Mouse (Mus musculus) megakaryocyte, embryonic 14.5 days (primary cell): Measurements from ENCODE around the gene Dnajc27. TPM values are rescaled to one million over a fixed set of nuclear protein-coding genes. Genes with fewer than 3 reads are reported as not detected.

Source experiments
- H3K27me3 ChIP-seq: replicated peaks from 2 replicates; pipeline ENCODE3; 2012; ENCODE audit warnings: inconsistent platforms
- H3K36me3 ChIP-seq: replicated peaks from 2 replicates; pipeline ENCODE3; 2012; ENCODE audit warnings: low read length, inconsistent platforms, mixed read lengths
- H3K4me1 ChIP-seq: 2 replicates; pipeline ENCODE4 v1.6.1; 2012; ENCODE audit warnings: inconsistent platforms
- H3K4me3 ChIP-seq: replicated peaks from 2 replicates; pipeline ENCODE3; 2012; ENCODE audit warnings: moderate library complexity, mild to moderate bottlenecking, inconsistent platforms
- H3K9me3 ChIP-seq: 2 replicates; pipeline ENCODE4 v1.6.1; 2012; ENCODE audit warnings: inconsistent platforms
- FLI1 ChIP-seq: IDR thresholded peaks from 2 replicates; pipeline ENCODE4 v1.6.1; 2012; ENCODE audit warnings: low read length, inconsistent platforms, mixed read lengths
- GATA1 ChIP-seq: IDR thresholded peaks from 3 replicates; pipeline ENCODE4 v1.6.1; 2012; ENCODE audit warnings: mixed read lengths, low read length, inconsistent platforms, borderline replicate concordance
- polyA plus RNA-seq: library from polyadenylated mRNA; stranded (reverse); fragments of >175 nt; gene quantifications from 2 replicates; pipeline ENCODE4 v1.2.3, GENCODE M21; 2012; ENCODE audit warnings: low replicate concordance; ENCODE audit not compliant: insufficient read depth

Gene Dnajc27
- polyA plus RNA-seq, 1 experiment = 1.8 TPM

DNA sequence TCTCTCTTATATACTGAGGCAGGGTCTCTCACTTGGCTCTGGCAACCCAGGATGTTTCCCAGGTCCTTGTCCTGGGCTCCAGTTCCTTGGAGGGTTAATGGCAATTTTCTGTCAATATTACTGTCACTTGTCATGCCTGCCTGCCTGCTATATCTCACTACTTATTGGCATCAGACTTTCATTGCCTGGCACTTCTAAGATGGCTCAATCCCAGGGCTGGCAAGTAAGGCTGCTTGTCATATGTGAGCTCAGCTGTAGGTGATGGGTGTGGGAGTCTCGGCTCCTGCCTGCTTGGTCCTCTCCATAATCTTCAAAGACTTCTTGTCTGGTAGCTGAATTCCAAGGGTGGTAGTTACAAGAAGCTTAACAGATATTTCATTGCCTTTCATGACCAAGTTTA lies 4.3 kb upstream of the Dnajc27 start:
- no peaks in the 10 kb centered on the region for H3K36me3 ChIP-seq
- H3K27me3 ChIP-seq = peaks cover 27% of the 10 kb centered on the region
- H3K9me3 ChIP-seq = no peaks in the 10 kb centered on the region
- TF ChIP-seq GATA1 (no peak), FLI1 (no peak)
- peaks cover 16% of the 10 kb centered on the region for H3K4me1 ChIP-seq
- H3K4me3 ChIP-seq = no peak overlapping the region

DNA sequence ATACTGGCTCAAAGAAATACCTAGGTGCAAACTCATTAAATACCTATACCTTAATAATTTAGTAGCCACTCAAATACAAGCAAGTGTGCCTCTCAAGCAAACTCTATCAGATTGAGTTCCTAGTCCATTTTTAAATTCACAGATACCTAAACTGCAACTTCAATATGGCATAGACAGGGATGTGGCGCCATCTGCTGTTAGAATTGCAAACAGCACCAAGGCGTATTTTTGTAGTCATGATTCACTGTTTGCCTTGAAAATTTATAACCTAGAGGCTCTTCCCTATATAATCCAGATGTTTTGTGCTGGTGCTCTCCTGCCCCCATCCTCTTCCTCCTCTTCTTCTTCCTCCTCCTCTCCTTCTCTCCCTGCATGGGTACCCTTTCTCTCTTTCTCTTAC lies 2.1 kb upstream of the Dnajc27 start:
- no peak overlapping the region for H3K4me3 ChIP-seq
- TF ChIP-seq GATA1 (no peak), FLI1 (no peak)

DNA sequence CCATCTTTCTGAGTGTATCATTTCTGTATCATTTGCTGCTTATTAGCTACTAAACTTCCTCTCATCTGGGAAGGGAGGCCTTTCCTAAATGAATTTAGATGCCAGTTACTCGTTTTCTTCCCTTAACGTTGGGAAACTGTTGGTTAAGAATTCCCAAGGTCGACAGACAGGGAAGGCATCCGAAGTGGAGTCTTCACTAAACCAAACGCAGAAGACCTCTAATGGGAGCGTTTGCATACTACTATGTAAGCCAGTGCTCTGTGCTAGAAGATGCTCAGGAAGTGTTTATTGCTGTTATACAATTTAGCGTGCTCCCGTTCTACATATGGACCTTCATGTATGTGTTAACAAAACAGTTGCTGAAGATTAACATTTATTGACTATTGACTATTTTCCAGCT lies 1.1 kb downstream of the Dnajc27 start:
- Histone ChIP-seq H3K36me3 (peaks cover 33% of the 10 kb centered on the region), H3K4me3 (no peak overlapping the region), H3K9me3 (no peaks in the 10 kb centered on the region), H3K27me3 (no peaks in the 10 kb centered on the region), H3K4me1 (peaks cover 30% of the 10 kb centered on the region)
- no peak for TF ChIP-seq GATA1

More for the DNA sequence above, 2.1 kb upstream of the Dnajc27 start:
- peaks cover 2% of the 10 kb centered on the region for H3K36me3 ChIP-seq
- peaks cover 30% of the 10 kb centered on the region for H3K4me1 ChIP-seq
- peaks cover 10% of the 10 kb centered on the region for H3K27me3 ChIP-seq
- no peaks in the 10 kb centered on the region for H3K9me3 ChIP-seq

DNA sequence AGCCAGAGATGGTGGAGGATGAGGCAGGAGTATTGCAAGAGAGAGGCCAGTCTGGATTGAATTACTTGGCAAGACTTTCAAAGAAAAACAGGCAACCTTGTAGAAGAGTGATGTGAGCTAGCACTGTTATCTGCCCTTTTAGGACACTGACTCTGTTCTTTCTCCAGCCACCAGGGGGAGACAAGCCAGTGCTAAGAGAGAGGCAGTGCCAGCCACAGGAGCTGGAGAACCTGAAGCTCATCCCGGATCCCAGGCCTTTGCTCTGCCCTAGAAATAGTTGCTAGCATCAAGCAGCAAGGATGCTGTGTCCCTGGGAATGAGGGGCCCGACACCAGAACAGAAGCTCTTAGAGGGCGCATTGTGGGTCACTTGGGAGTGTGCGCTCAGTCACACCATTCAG lies 25.0 kb downstream of the Dnajc27 start:
- Histone ChIP-seq H3K36me3 (peaks cover 78% of the 10 kb centered on the region), H3K9me3 (no peaks in the 10 kb centered on the region), H3K4me3 (no peak overlapping the region), H3K27me3 (no peaks in the 10 kb centered on the region), H3K4me1 (no peaks in the 10 kb centered on the region; the same call in 1 of the 2 replicates)
- TF ChIP-seq GATA1 (no peak), FLI1 (no peak)

DNA sequence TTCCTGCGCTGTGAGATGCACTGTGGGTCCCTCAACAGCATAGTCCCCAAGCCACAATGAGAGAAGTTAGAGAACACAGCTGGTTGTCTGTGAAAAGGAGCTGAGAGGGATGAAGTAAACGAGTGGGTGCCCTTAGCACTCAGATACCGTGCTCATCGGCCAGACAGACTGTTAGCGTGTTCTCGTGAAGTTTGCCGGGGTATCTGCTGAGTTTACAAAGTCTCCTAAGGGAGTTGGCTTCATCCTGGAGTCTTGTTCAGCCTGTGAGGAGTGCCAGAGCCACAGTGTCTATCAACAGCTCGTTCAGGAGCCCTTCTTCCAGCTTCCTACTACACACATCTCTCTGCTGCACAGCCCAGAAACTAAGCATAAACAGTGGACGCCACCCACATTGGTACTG lies 33.7 kb downstream of the Dnajc27 start:
- Histone ChIP-seq H3K4me1 (no peaks in the 10 kb centered on the region), H3K9me3 (peaks cover 3% of the 10 kb centered on the region; the same call in 1 of the 2 replicates), H3K27me3 (no peaks in the 10 kb centered on the region), H3K36me3 (peaks cover 12% of the 10 kb centered on the region), H3K4me3 (no peak overlapping the region)
- TF ChIP-seq GATA1 = no peak
- TF ChIP-seq FLI1 = no peak

DNA sequence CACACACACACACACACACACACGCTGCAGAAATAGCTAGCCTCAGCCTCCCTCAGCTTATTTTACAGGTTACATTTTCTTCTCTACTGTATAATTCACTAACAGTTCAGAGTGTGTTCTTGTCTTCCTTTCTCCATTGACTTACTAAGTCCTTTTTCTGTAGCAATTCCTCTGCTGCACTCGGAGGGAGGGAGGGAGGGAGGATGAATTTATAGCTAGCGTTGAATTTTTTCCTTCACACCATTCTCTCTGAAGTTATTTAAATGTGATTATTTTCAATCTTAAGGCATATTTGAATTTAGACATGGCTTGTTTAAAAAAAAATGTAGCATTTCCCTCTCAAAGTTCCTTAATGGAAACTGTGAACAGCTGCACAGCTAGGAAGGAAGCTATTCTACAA lies 34.8 kb downstream of the Dnajc27 start:
- TF ChIP-seq FLI1 = no peak
- TF ChIP-seq GATA1 = no peak
- H3K4me1 ChIP-seq = no peaks in the 10 kb centered on the region

DNA sequence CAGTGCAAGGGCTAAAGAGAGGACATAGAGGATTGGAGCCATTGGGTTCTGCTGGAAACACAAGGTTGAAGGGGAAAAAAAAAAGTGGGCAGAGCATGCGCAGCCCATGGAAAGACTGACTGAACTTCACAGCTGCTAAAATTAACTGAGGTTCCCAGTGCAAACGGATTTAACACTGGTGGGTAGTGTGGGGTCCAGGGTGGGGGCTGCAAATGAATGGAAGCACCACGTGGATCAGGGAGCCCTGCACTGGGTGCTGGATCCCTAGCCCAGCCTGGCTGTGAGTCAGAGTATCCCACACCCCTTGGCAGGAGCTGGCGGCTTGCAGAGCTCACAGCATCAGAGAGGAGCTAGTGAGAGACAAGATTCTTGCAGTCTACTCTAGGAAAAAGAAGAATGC lies 35.2 kb downstream of the Dnajc27 start:
- Histone ChIP-seq H3K4me1 (no peaks in the 10 kb centered on the region), H3K27me3 (peaks cover 2% of the 10 kb centered on the region), H3K9me3 (peaks cover 3% of the 10 kb centered on the region; the same call in 1 of the 2 replicates), H3K4me3 (no peak overlapping the region), H3K36me3 (peaks cover 8% of the 10 kb centered on the region)
- TF ChIP-seq GATA1 (no peak), FLI1 (no peak)

More for the DNA sequence above, 34.8 kb downstream of the Dnajc27 start:
- Histone ChIP-seq H3K36me3 (peaks cover 12% of the 10 kb centered on the region), H3K4me3 (no peak overlapping the region), H3K27me3 (peaks cover 2% of the 10 kb centered on the region), H3K9me3 (peaks cover 3% of the 10 kb centered on the region; the same call in 1 of the 2 replicates)

DNA sequence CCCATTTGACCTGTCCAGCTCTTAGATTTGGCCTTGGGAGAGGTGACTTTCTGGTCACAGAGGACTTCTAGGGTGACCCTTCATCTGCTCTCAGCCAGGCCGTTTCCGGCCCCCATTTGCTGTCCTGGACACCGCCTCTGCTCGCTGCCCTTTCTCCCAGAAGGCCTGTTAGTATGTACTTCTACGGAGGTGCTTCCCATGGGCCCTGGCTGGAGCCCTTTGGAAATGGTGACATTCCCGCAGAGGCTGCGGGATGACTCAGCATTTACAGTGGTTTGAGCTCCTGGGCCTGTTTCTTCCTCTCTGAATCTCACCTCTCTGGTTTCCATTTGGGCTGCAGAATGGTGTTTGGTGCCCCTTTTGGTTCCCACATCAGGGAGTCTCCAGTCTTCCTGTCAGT lies 45.0 kb downstream of the Dnajc27 start:
- no peak for TF ChIP-seq GATA1
- no peak overlapping the region for H3K4me3 ChIP-seq

DNA sequence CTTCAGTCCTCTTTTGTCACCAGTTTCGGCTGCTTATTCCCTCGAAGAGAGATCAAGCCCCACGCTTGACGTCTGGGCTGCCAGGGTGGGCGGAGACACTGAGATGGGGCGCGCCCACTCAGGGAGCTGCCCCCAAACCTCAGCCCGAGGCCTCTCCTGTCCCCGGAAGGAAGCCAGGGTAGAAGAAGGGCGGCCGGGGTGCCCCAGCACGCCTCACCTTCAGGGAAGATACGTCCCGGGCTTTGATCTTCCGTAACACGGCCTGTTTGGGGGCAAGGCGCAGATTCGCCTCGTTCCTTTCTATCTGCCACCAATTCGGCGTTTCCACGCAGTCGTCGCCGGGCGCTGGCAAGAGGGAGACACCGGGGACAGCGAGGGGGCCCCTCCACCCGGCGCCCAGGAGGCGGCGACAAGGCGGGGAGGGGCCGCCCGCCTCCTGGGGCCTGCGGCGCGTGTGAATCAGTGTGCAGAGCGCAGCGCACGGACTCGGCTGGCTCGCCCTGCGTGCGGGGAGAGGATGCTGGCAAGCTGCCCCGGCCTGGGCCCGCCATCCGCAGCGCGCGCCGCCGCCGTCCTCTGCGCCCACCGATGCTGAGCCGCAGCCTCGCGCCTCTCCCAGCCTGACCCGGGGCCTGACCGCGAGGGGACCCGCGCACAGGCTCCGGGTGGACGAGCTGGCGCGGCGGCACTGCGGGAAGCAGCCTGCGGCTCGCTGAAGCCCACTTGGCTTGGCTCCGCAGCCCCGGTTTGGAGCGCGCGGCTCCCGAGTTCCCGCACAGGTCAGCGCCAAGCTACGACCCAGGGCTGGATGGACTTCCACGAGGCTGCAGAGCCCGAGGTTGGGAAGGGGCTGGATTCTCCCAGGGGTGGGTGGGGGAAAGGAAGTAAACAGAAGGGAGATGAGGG lies 50.8 kb downstream of the Dnajc27 start, which contains the start of gene Adcy3:
TSS of gene Adcy3 (plus strand) at position 163 of the 906 bp plus-strand sequence.
- Histone ChIP-seq H3K4me1 (peaks cover 20% of the 10 kb centered on the region), H3K27me3 (peaks cover 68% of the 10 kb centered on the region), H3K4me3 (peak within 1 kb of the TSS; percentile 92), H3K36me3 (no peaks in the 10 kb centered on the region), H3K9me3 (peaks cover 29% of the 10 kb centered on the region)
- no peak for TF ChIP-seq FLI1

More for the DNA sequence above, 45.0 kb downstream of the Dnajc27 start:
- H3K9me3 ChIP-seq = peaks cover 12% of the 10 kb centered on the region
- H3K36me3 ChIP-seq = no peaks in the 10 kb centered on the region
- peaks cover 35% of the 10 kb centered on the region for H3K27me3 ChIP-seq
- peaks cover 3% of the 10 kb centered on the region; the same call in 1 of the 2 replicates for H3K4me1 ChIP-seq

DNA sequence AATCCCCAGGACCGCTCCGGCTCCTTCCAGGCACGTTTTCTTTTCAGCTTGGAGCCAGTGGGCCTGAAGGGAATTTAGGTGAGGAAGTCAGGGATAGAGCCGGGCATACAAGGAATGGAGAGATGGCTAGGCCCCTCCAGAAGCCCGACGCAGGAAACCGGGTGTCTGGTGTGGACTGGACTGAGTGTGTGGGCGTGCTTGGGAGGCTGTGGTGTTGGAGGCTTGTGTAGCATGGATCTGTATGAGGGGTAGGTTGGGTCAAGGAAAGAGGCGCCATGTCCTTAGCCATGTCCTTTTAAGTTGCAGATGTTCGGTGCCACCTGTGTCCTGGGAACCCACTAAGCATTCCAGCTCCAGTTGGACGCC lies 51.4 kb downstream of the Dnajc27 start:
- Histone ChIP-seq H3K4me1 (peaks cover 20% of the 10 kb centered on the region), H3K27me3 (peaks cover 62% of the 10 kb centered on the region), H3K36me3 (no peaks in the 10 kb centered on the region), H3K9me3 (peaks cover 29% of the 10 kb centered on the region), H3K4me3 (peak overlapping the region; percentile 92)
- TF ChIP-seq FLI1 = no peak
- no peak for TF ChIP-seq GATA1
